Mouse (Mus musculus): ENCODE measurements at regions not wholly inside any gene's neighbourhood (a gene's known extent, or its start where the extent isn't known, plus 50 kb on each side); places are given as distances from the start of the nearest gene placed in this dataset.

- intact Hi-C loops (cut with DNase I) = no loop called here
Measured at GRCm38 (mm10) chr12:94105582-94106162, 1586.4 kb upstream of the Flrt2 start.

GRCm38 (mm10) chr12:94150143-94150542 lies 1541.9 kb upstream of the Flrt2 start:
- intact Hi-C loops (cut with DNase I) = no loop called here
- no peak for DNase-seq (ENCODE audit: low spot score in 2 of 2)

More at GRCm38 (mm10) chr12:94105582-94106162, 1586.4 kb upstream of the Flrt2 start:
- DNase-seq (ENCODE audit: low spot score in 2 of 2) = no peak

GRCm38 (mm10) chr12:94155110-94155858 lies 1536.7 kb upstream of the Flrt2 start:
- no peak for DNase-seq (ENCODE audit: low spot score in 2 of 2)
- intact Hi-C loops (cut with DNase I) = no loop called here

- intact Hi-C loops (cut with DNase I) = no loop called here
- no peak for DNase-seq (ENCODE audit: low spot score in 2 of 2)
Measured at GRCm38 (mm10) chr12:94182358-94182757, 1509.7 kb upstream of the Flrt2 start.

GRCm38 (mm10) chr12:94190620-94191081 lies 1501.4 kb upstream of the Flrt2 start:
- peak in 1 of 2 experiments; percentile 1 for DNase-seq (ENCODE audit: low spot score in 2 of 2)

GRCm38 (mm10) chr12:94217906-94218305 lies 1474.1 kb upstream of the Flrt2 start:
- intact Hi-C loops (cut with DNase I) = no loop called here

More at GRCm38 (mm10) chr12:94190620-94191081, 1501.4 kb upstream of the Flrt2 start:
- intact Hi-C loops (cut with DNase I) = no loop called here

GRCm38 (mm10) chr12:94229894-94230293 lies 1462.1 kb upstream of the Flrt2 start:
- DNase-seq (ENCODE audit: low spot score in 2 of 2) = no peak
- intact Hi-C loops (cut with DNase I) = no loop called here

More at GRCm38 (mm10) chr12:94217906-94218305, 1474.1 kb upstream of the Flrt2 start:
- DNase-seq (ENCODE audit: low spot score in 2 of 2) = no peak

- no peak for DNase-seq (ENCODE audit: low spot score in 2 of 2)
- intact Hi-C loops (cut with DNase I) = no loop called here
Measured at GRCm38 (mm10) chr12:94245366-94245765, 1446.7 kb upstream of the Flrt2 start.

GRCm38 (mm10) chr12:94247362-94247761 lies 1444.7 kb upstream of the Flrt2 start:
- DNase-seq (ENCODE audit: low spot score in 2 of 2) = no peak
- intact Hi-C loops (cut with DNase I) = no loop called here

- intact Hi-C loops (cut with DNase I) = no loop called here
- DNase-seq (ENCODE audit: low spot score in 2 of 2) = no peak
Measured at GRCm38 (mm10) chr12:94252957-94253633, 1438.9 kb upstream of the Flrt2 start.

GRCm38 (mm10) chr12:94280946-94281345 lies 1411.1 kb upstream of the Flrt2 start:
- intact Hi-C loops (cut with DNase I) = no loop called here

GRCm38 (mm10) chr12:94282931-94283330 lies 1409.1 kb upstream of the Flrt2 start:
- DNase-seq (ENCODE audit: low spot score in 2 of 2) = no peak
- intact Hi-C loops (cut with DNase I) = no loop called here

More at GRCm38 (mm10) chr12:94280946-94281345, 1411.1 kb upstream of the Flrt2 start:
- peak in 1 of 2 experiments; percentile 1 for DNase-seq (ENCODE audit: low spot score in 2 of 2)

GRCm38 (mm10) chr12:94283572-94283971 lies 1408.5 kb upstream of the Flrt2 start:
- no peak for DNase-seq (ENCODE audit: low spot score in 2 of 2)
- intact Hi-C loops (cut with DNase I) = no loop called here

- no peak for DNase-seq (ENCODE audit: low spot score in 2 of 2)
- intact Hi-C loops (cut with DNase I) = no loop called here
Measured at GRCm38 (mm10) chr12:94297864-94298263, 1394.2 kb upstream of the Flrt2 start.

- intact Hi-C loops (cut with DNase I) = no loop called here
Measured at GRCm38 (mm10) chr12:94332351-94332750, 1359.7 kb upstream of the Flrt2 start.

GRCm38 (mm10) chr12:94334671-94335070 lies 1357.4 kb upstream of the Flrt2 start:
- intact Hi-C loops (cut with DNase I) = no loop called here

More at GRCm38 (mm10) chr12:94332351-94332750, 1359.7 kb upstream of the Flrt2 start:
- no peak for DNase-seq (ENCODE audit: low spot score in 2 of 2)

GRCm38 (mm10) chr12:94349623-94350156 lies 1342.3 kb upstream of the Flrt2 start:
- no peak for DNase-seq (ENCODE audit: low spot score in 2 of 2)
- intact Hi-C loops (cut with DNase I) = no loop called here

More at GRCm38 (mm10) chr12:94334671-94335070, 1357.4 kb upstream of the Flrt2 start:
- DNase-seq (ENCODE audit: low spot score in 2 of 2) = no peak

GRCm38 (mm10) chr12:94364269-94364668 lies 1327.8 kb upstream of the Flrt2 start:
- intact Hi-C loops (cut with DNase I) = no loop called here
- no peak for DNase-seq (ENCODE audit: low spot score in 2 of 2)

- intact Hi-C loops (cut with DNase I) = no loop called here
- DNase-seq (ENCODE audit: low spot score in 2 of 2) = no peak
Measured at GRCm38 (mm10) chr12:94399991-94400390, 1292.0 kb upstream of the Flrt2 start.

GRCm38 (mm10) chr12:94420918-94421317 lies 1271.1 kb upstream of the Flrt2 start:
- intact Hi-C loops (cut with DNase I) = no loop called here

More at GRCm38 (mm10) chr12:94420918-94421317, 1271.1 kb upstream of the Flrt2 start:
- no peak for DNase-seq (ENCODE audit: low spot score in 2 of 2)

Measured in left cerebral cortex, postnatal 14 days (tissue).